Comparison of ENCODE assay signal across 27 mouse cellular contexts in genomic region chr9:36802951-36803350, GRCm38 (mm10).
"Had no signal": no experiment of that assay in that cellular context is flagged by ENCODE, and none has a peak within 500 bp of the region (broad histone marks: within the 10 kb centered on the region; RNA-seq: fewer than 3 reads in every experiment).

No protein-coding gene starts in this region.

- DNase-seq: gastrocnemius, adult 2 months; gastrocnemius, postnatal 10 days; gastrocnemius, postnatal 25 days; heart, adult 18-20 months; heart, postnatal 14 days; heart, postnatal 36 days; kidney, adult 11 months; kidney, adult 2 months; kidney, postnatal 10 days; kidney, postnatal 25 days; kidney, postnatal 4 days; liver; liver, embryonic 13.5 days; lung, adult 18-20 months had no signal

- H3K9ac ChIP-seq: heart, embryonic 13.5 days; heart, embryonic 15.5 days; hindbrain, embryonic 13.5 days; hindbrain, embryonic 15.5 days; limb, embryonic 12.5 days; liver, embryonic 13.5 days; liver, embryonic 15.5 days had no signal

- H3K4me2 ChIP-seq: heart, embryonic 11.5 days; heart, embryonic 13.5 days; heart, embryonic 15.5 days; hindbrain, embryonic 13.5 days; hindbrain, embryonic 15.5 days; limb, embryonic 12.5 days; liver, embryonic 11.5 days; liver, embryonic 13.5 days; liver, embryonic 15.5 days had no signal

- H3K9me3 ChIP-seq: heart, embryonic 13.5 days; heart, embryonic 15.5 days; hindbrain, embryonic 13.5 days; hindbrain, embryonic 15.5 days; limb, embryonic 10.5 days; limb, embryonic 12.5 days; liver, embryonic 13.5 days; liver, embryonic 15.5 days had no signal

- H3K27me3 ChIP-seq: heart, embryonic 13.5 days; heart, embryonic 15.5 days; hindbrain, embryonic 13.5 days; hindbrain, embryonic 15.5 days; limb, embryonic 12.5 days; liver, embryonic 13.5 days; liver, embryonic 15.5 days had no signal

- H3K27ac ChIP-seq: gastrocnemius, adult 2 months; heart, embryonic 13.5 days; heart, embryonic 15.5 days; hindbrain, embryonic 13.5 days; hindbrain, embryonic 15.5 days; hindbrain, postnatal 0 days; layer of hippocampus, adult 2 months; left cerebral cortex, adult 2 months; limb, embryonic 10.5 days; limb, embryonic 12.5 days; liver, embryonic 13.5 days; liver, embryonic 15.5 days had no signal

- H3K4me3 ChIP-seq: gastrocnemius, adult 2 months; heart, embryonic 13.5 days; heart, embryonic 15.5 days; hindbrain, embryonic 13.5 days; hindbrain, embryonic 15.5 days; layer of hippocampus, adult 2 months; left cerebral cortex, adult 2 months; limb, embryonic 10.5 days; limb, embryonic 12.5 days; liver, embryonic 13.5 days; liver, embryonic 15.5 days had no signal

- ATAC-seq: hindbrain, postnatal 0 days; intestine, embryonic 16.5 days had no signal

- H3K4me1 ChIP-seq: heart, embryonic 13.5 days; heart, embryonic 15.5 days; hindbrain, embryonic 13.5 days; liver, embryonic 13.5 days; liver, embryonic 15.5 days had no signal

- H3K36me3 ChIP-seq: heart, embryonic 13.5 days; heart, embryonic 15.5 days; hindbrain, embryonic 13.5 days; hindbrain, embryonic 15.5 days; limb, embryonic 10.5 days; limb, embryonic 12.5 days; liver, embryonic 13.5 days; liver, embryonic 15.5 days had no signal
